Mouse (Mus musculus) limb, embryonic 15.5 days (tissue): Measurements from ENCODE around the gene Agpat2. TPM values are rescaled to one million over a fixed set of nuclear protein-coding genes. Genes with fewer than 3 reads are reported as not detected.

Experiments used
- ATAC-seq: fragments of 200-750 bp; cut with Nextera tagmentation; 2 replicates; pipeline ENCODE4 v1.8.0; 2017; ENCODE audit warnings: low read depth, moderate TSS enrichment; ENCODE audit not compliant: insufficient number of reproducible peaks, low FRiP score, low TSS enrichment
- H3K27ac ChIP-seq: fragments of 300-500 bp; sonication (generic); 2 replicates; pipeline ENCODE4 v1.5.1; 2015; ENCODE audit warnings: moderate library complexity, mild to moderate bottlenecking, inconsistent platforms
- H3K27me3 ChIP-seq: fragments of 300-500 bp; sonication (generic); 2 replicates; pipeline ENCODE4 v1.6.1; 2015; ENCODE audit warnings: inconsistent platforms
- H3K36me3 ChIP-seq: fragments of 300-500 bp; sonication (generic); 2 replicates; pipeline ENCODE4 v1.6.1; 2015; ENCODE audit warnings: inconsistent platforms
- H3K4me1 ChIP-seq: fragments of 300-500 bp; sonication (generic); 2 replicates; pipeline ENCODE4 v1.6.1; 2015; ENCODE audit warnings: inconsistent platforms
- H3K4me2 ChIP-seq: fragments of 300-500 bp; sonication (generic); 2 replicates; pipeline ENCODE4 v1.6.1; 2015; ENCODE audit warnings: mild to moderate bottlenecking, inconsistent platforms
- H3K4me3 ChIP-seq: fragments of 300-500 bp; sonication (generic); 2 replicates; pipeline ENCODE4 v1.5.1; 2015; ENCODE audit warnings: mild to moderate bottlenecking, inconsistent platforms
- H3K9ac ChIP-seq: fragments of 300-500 bp; sonication (generic); 2 replicates; pipeline ENCODE4 v1.6.1; 2015; ENCODE audit warnings: inconsistent platforms
- H3K9me3 ChIP-seq: fragments of 300-500 bp; sonication (generic); 2 replicates; pipeline ENCODE4 v1.6.1; 2016; ENCODE audit warnings: inconsistent platforms
- WGBS: fragments of 180-500 bp; shearing (Covaris S2); methylation state at CpG from one replicate; pipeline ENCODE4 v1.1.7; 2015; 5-methylcytosine and 5-hydroxymethylcytosine counted together
- polyA plus RNA-seq: library from polyadenylated mRNA; unstranded; fragments of >200 nt; fragmentation: Nextera tagmentation; extraction: Ambion mirVana; gene quantifications from 2 replicates; pipeline ENCODE4 v1.2.1, GENCODE M21; 2015

Gene Agpat2
- polyA plus RNA-seq, 1 experiment from 2014 or later = 36.3 TPM

GRCm38 (mm10) chr2:26580751-26581150, 23.5 kb downstream of the Agpat2 start:
- no peak overlapping the region for H3K27ac ChIP-seq
- no peak overlapping the region for H3K9ac ChIP-seq
- no peak overlapping the region for H3K4me3 ChIP-seq
- H3K4me2 ChIP-seq = no peak overlapping the region
- peaks cover 10% of the 10 kb centered on the region for H3K4me1 ChIP-seq
- H3K27me3 ChIP-seq = no peaks in the 10 kb centered on the region
- no peaks in the 10 kb centered on the region for H3K9me3 ChIP-seq
- WGBS = 90% methylated on average over 5 of the region's 5 CpGs
- no peaks in the 10 kb centered on the region for H3K36me3 ChIP-seq
- ATAC-seq = no peak

- H3K4me2 ChIP-seq = no peak within 1 kb of the TSS
- H3K4me3 ChIP-seq = no peak within 1 kb of the TSS
- H3K36me3 ChIP-seq = no peaks in the 10 kb centered on the region
- no peak for ATAC-seq
- H3K27me3 ChIP-seq = no peaks in the 10 kb centered on the region
- H3K4me1 ChIP-seq = peaks cover 12% of the 10 kb centered on the region
- 0 out of 2 replicates have a peak within 1 kb of the TSS, but pooled peaks have one; percentile 40 for H3K27ac ChIP-seq
- no peaks in the 10 kb centered on the region for H3K9me3 ChIP-seq
- WGBS = 85% methylated on average over 1 of the region's 1 CpGs
- no peak within 1 kb of the TSS for H3K9ac ChIP-seq
Observed at GRCm38 (mm10) chr2:26579714-26580113, 24.5 kb downstream of the Agpat2 start, which contains the start of gene Egfl7. Egfl7 (plus strand) TSS chr2:26580014.

GRCm38 (mm10) chr2:26578369-26578768, 25.8 kb downstream of the Agpat2 start:
- Histone ChIP-seq H3K36me3 (no peaks in the 10 kb centered on the region), H3K27me3 (no peaks in the 10 kb centered on the region), H3K27ac (peak overlapping the region; percentile 40), H3K4me1 (peaks cover 23% of the 10 kb centered on the region), H3K9me3 (no peaks in the 10 kb centered on the region), H3K4me2 (no peak overlapping the region), H3K4me3 (no peak overlapping the region), H3K9ac (no peak overlapping the region)
- no peak for ATAC-seq
- WGBS = 48% methylated on average over 6 of the region's 6 CpGs

GRCm38 (mm10) chr2:26576462-26576861, 27.8 kb downstream of the Agpat2 start:
- H3K9me3 ChIP-seq = no peaks in the 10 kb centered on the region
- H3K27me3 ChIP-seq = no peaks in the 10 kb centered on the region
- H3K4me2 ChIP-seq = no peak overlapping the region
- 67% methylated on average over 4 of the region's 4 CpGs for WGBS
- no peaks in the 10 kb centered on the region for H3K36me3 ChIP-seq
- no peak overlapping the region for H3K4me3 ChIP-seq
- ATAC-seq = no peak
- no peak overlapping the region for H3K27ac ChIP-seq
- peaks cover 24% of the 10 kb centered on the region for H3K4me1 ChIP-seq
- no peak overlapping the region for H3K9ac ChIP-seq

- no peak overlapping the region for H3K9ac ChIP-seq
- no peak for ATAC-seq
Observed at GRCm38 (mm10) chr2:26575865-26576264, 28.4 kb downstream of the Agpat2 start.

GRCm38 (mm10) chr2:26575378-26575777, 28.8 kb downstream of the Agpat2 start:
- Histone ChIP-seq H3K27ac (no peak overlapping the region), H3K4me1 (peaks cover 24% of the 10 kb centered on the region), H3K36me3 (no peaks in the 10 kb centered on the region), H3K9ac (no peak overlapping the region), H3K4me2 (no peak overlapping the region), H3K9me3 (no peaks in the 10 kb centered on the region), H3K4me3 (no peak overlapping the region), H3K27me3 (no peaks in the 10 kb centered on the region)
- no peak for ATAC-seq
- WGBS = 97% methylated on average over 1 of the region's 1 CpGs

More at GRCm38 (mm10) chr2:26575865-26576264, 28.4 kb downstream of the Agpat2 start:
- no peaks in the 10 kb centered on the region for H3K9me3 ChIP-seq
- no peak overlapping the region for H3K4me3 ChIP-seq
- no peaks in the 10 kb centered on the region for H3K36me3 ChIP-seq
- 62% methylated on average over 4 of the region's 4 CpGs for WGBS
- peaks cover 24% of the 10 kb centered on the region for H3K4me1 ChIP-seq
- no peak overlapping the region for H3K27ac ChIP-seq
- no peak overlapping the region for H3K4me2 ChIP-seq
- H3K27me3 ChIP-seq = no peaks in the 10 kb centered on the region

- Histone ChIP-seq H3K4me2 (no peak overlapping the region), H3K4me1 (peaks cover 24% of the 10 kb centered on the region), H3K27ac (no peak overlapping the region), H3K9me3 (no peaks in the 10 kb centered on the region), H3K9ac (no peak overlapping the region), H3K4me3 (no peak overlapping the region), H3K36me3 (no peaks in the 10 kb centered on the region), H3K27me3 (no peaks in the 10 kb centered on the region)
- 70% methylated on average over 5 of the region's 5 CpGs for WGBS
- ATAC-seq = no peak
Observed at GRCm38 (mm10) chr2:26574862-26575261, 29.4 kb downstream of the Agpat2 start.

- no peak overlapping the region for H3K9ac ChIP-seq
- no peak overlapping the region for H3K4me3 ChIP-seq
- WGBS = 21% methylated on average over 5 of the region's 5 CpGs
- no peaks in the 10 kb centered on the region for H3K9me3 ChIP-seq
- H3K4me1 ChIP-seq = peaks cover 24% of the 10 kb centered on the region
- no peaks in the 10 kb centered on the region for H3K36me3 ChIP-seq
- peak overlapping the region; percentile 71 for H3K27ac ChIP-seq
- ATAC-seq = no peak
- H3K27me3 ChIP-seq = no peaks in the 10 kb centered on the region
- no peak overlapping the region for H3K4me2 ChIP-seq
Observed at GRCm38 (mm10) chr2:26573807-26574206, 30.4 kb downstream of the Agpat2 start.

GRCm38 (mm10) chr2:26573396-26573795, 30.8 kb downstream of the Agpat2 start:
- Histone ChIP-seq H3K4me2 (no peak overlapping the region), H3K36me3 (no peaks in the 10 kb centered on the region), H3K27ac (peak overlapping the region; percentile 71), H3K4me1 (peaks cover 21% of the 10 kb centered on the region), H3K9ac (no peak overlapping the region), H3K27me3 (no peaks in the 10 kb centered on the region), H3K4me3 (no peak overlapping the region), H3K9me3 (no peaks in the 10 kb centered on the region)
- ATAC-seq = peak; percentile 24; the same call in 1 of the 2 replicates
- 59% methylated on average over 12 of the region's 12 CpGs for WGBS

GRCm38 (mm10) chr2:26571826-26572225, 32.4 kb downstream of the Agpat2 start:
- Histone ChIP-seq H3K36me3 (no peaks in the 10 kb centered on the region), H3K4me3 (no peak overlapping the region), H3K4me1 (peaks cover 14% of the 10 kb centered on the region), H3K27me3 (no peaks in the 10 kb centered on the region), H3K9ac (no peak overlapping the region), H3K9me3 (no peaks in the 10 kb centered on the region), H3K4me2 (no peak overlapping the region), H3K27ac (peak overlapping the region; percentile 54)
- 0 out of 2 replicates have a peak, but pooled peaks have one; percentile 26 for ATAC-seq
- 57% methylated on average over 5 of the region's 5 CpGs for WGBS

GRCm38 (mm10) chr2:26571400-26571799, 32.8 kb downstream of the Agpat2 start:
- H3K27me3 ChIP-seq = no peaks in the 10 kb centered on the region
- H3K27ac ChIP-seq = peak overlapping the region; percentile 54
- no peak for ATAC-seq
- 79% methylated on average over 9 of the region's 9 CpGs for WGBS
- peaks cover 16% of the 10 kb centered on the region for H3K4me1 ChIP-seq
- H3K9ac ChIP-seq = no peak overlapping the region
- H3K36me3 ChIP-seq = no peaks in the 10 kb centered on the region
- H3K9me3 ChIP-seq = no peaks in the 10 kb centered on the region
- no peak overlapping the region for H3K4me2 ChIP-seq
- no peak overlapping the region for H3K4me3 ChIP-seq

GRCm38 (mm10) chr2:26570034-26570433, 34.2 kb downstream of the Agpat2 start:
- H3K4me1 ChIP-seq = peaks cover 17% of the 10 kb centered on the region
- no peaks in the 10 kb centered on the region for H3K9me3 ChIP-seq
- H3K4me3 ChIP-seq = no peak overlapping the region
- H3K4me2 ChIP-seq = no peak overlapping the region
- H3K27me3 ChIP-seq = no peaks in the 10 kb centered on the region
- ATAC-seq = no peak
- 5% methylated on average over 3 of the region's 3 CpGs for WGBS
- no peak overlapping the region for H3K9ac ChIP-seq
- H3K36me3 ChIP-seq = no peaks in the 10 kb centered on the region
- H3K27ac ChIP-seq = peak overlapping the region; percentile 33; the same call in 1 of the 2 replicates

- 17% methylated on average over 4 of the region's 4 CpGs for WGBS
- Histone ChIP-seq H3K4me1 (0 out of 2 replicates have a peak, but pooled peaks cover 3% of the 10 kb centered on the region), H3K27ac (no peak overlapping the region), H3K4me2 (no peak overlapping the region), H3K9ac (0 out of 2 replicates have a peak overlapping the region, but pooled peaks have one; percentile 10), H3K36me3 (no peaks in the 10 kb centered on the region), H3K9me3 (no peaks in the 10 kb centered on the region), H3K4me3 (no peak overlapping the region), H3K27me3 (no peaks in the 10 kb centered on the region)
- no peak for ATAC-seq
Observed at GRCm38 (mm10) chr2:26566221-26566620, 38.0 kb downstream of the Agpat2 start.
